Mouse (Mus musculus) kidney, adult 2 months (tissue): ENCODE results near the gene Gm20807. TPM values are rescaled to one million over a fixed set of nuclear protein-coding genes. Genes with fewer than 3 reads are reported as not detected.
"Not testable (repeated sequence)": the region's sequence is repeated elsewhere in the genome, so short reads cannot be mapped to it uniquely, and the experiment has no call there.

ENCODE experiments used
- DNase-seq: peaks from one replicate; pipeline ENCODE4 v3.0.0; 2021
- H3K27ac ChIP-seq: fragments of 200-500 bp; 2 replicates; pipeline ENCODE4 v1.5.1; 2012; ENCODE audit warnings: low read depth, low read length, control low read depth, inconsistent platforms; ENCODE audit not compliant: insufficient read depth
- H3K27me3 ChIP-seq: fragments of 200-500 bp; replicated peaks from 2 replicates; pipeline ENCODE4 v1.6.1; 2012; ENCODE audit warnings: mild to moderate bottlenecking, moderate library complexity, low read length, inconsistent platforms; ENCODE audit not compliant: control insufficient read depth, insufficient read depth
- H3K36me3 ChIP-seq: fragments of 200-500 bp; 2 replicates; pipeline ENCODE4 v1.6.1; 2012; ENCODE audit warnings: mild to moderate bottlenecking, moderate library complexity, low read length, inconsistent platforms; ENCODE audit not compliant: control insufficient read depth, insufficient read depth
- H3K4me1 ChIP-seq: fragments of 200-500 bp; 2 replicates; pipeline ENCODE4 v1.6.1; 2011; ENCODE audit warnings: low read length; ENCODE audit not compliant: control insufficient read depth, insufficient read depth
- H3K4me3 ChIP-seq: fragments of 200-500 bp; 2 replicates; pipeline ENCODE4 v1.5.1; 2011; ENCODE audit warnings: mild to moderate bottlenecking, low read depth, low read length, control low read depth; ENCODE audit not compliant: insufficient read depth
- polyA plus RNA-seq: library from polyadenylated mRNA; depleted of rRNA; stranded (reverse); fragments of >200 nt; gene quantifications from 2 replicates; pipeline ENCODE4 v1.2.3, GENCODE M21; 2012; rRNA removed

The Gm20807 gene
- not detected in 2 replicates for polyA plus RNA-seq

DNA sequence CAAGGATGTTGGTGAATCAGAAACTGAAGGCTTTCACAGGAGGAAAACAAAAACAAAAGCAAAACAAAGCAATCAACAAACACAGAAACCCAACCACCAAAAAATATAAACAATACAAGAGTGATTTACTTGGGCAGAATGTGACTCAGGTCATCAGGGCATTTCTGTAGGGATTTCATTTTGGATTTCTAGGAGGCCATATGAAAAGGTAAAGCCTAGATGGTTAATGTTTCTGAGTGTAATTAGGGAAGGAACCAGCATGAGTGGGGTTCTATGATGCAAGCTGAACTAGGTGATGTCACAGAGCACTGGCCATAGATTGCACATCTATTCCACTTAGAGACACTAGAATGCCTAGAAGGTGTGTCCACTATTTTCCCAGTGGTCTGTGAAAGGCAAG, at the start of gene Gm20807:
Gene Gm20807, plus strand, starts transcription at position 301 of the 400 bp plus-strand sequence.
- H3K27ac ChIP-seq, H3K27me3 ChIP-seq, H3K36me3 ChIP-seq, H3K4me3 ChIP-seq, DNase-seq, H3K4me1 ChIP-seq: not testable (repeated sequence)

Other genes starting within 250 kb of the Gm20807 start
- gene Gm21891, start 90.6 kb downstream of the Gm20807 start, polyA plus RNA-seq: not detected in 2 replicates
- gene Gm21425, start 119.1 kb downstream of the Gm20807 start, polyA plus RNA-seq: not detected in 2 replicates
- not detected in 2 replicates for gene Gm21828, start 181.0 kb downstream of the Gm20807 start, polyA plus RNA-seq
- not detected in 2 replicates for gene Gm21440, start 209.5 kb downstream of the Gm20807 start, polyA plus RNA-seq
- gene Gm21454, start 209.6 kb downstream of the Gm20807 start, polyA plus RNA-seq: not detected in 2 replicates